13 mouse cellular contexts compared by ENCODE assay signal in the genomic region with DNA sequence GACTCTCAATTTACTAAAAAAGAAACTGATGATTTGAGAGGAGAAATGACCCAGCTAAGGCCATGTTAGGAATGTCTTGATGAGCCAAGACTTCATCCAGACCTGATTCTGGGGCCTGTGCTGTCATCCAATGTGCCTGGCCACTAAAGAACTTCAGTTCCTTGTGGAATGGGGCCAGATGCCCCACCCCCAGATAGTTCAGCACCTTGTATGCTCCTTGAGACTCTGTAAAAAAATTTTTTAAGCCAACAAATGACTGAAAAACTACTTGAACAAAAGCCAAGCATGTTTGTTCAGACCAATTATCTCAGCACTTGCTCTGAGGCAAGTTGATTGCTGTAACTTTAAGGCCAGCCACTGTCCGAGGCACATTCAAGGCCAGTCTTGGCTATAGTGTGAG. TPM values are rescaled to one million over a fixed set of nuclear protein-coding genes. Genes with fewer than 3 reads are reported as not detected.
"Had no signal": no experiment of that assay in that cellular context is flagged by ENCODE, and none has a peak within 500 bp of the region (broad histone marks: within the 10 kb centered on the region; RNA-seq: fewer than 3 reads in every experiment).

No protein-coding gene starts in this region.

- H3K9ac ChIP-seq: liver, embryonic 13.5 days; liver, postnatal 0 days; midbrain, embryonic 13.5 days had no signal

- H3K27me3 ChIP-seq: liver, embryonic 13.5 days; midbrain, embryonic 13.5 days had no signal

- H3K9me3 ChIP-seq: limb, embryonic 10.5 days; liver, embryonic 13.5 days; midbrain, embryonic 13.5 days had no signal

- H3K4me1 ChIP-seq: limb, embryonic 10.5 days; liver, embryonic 13.5 days; midbrain, embryonic 13.5 days had no signal

- H3K36me3 ChIP-seq: limb, embryonic 10.5 days; liver, embryonic 13.5 days; midbrain, embryonic 13.5 days had no signal

- H3K27ac ChIP-seq: layer of hippocampus, adult 2 months; limb, embryonic 10.5 days; liver, embryonic 13.5 days; midbrain, embryonic 13.5 days had no signal

- DNase-seq: kidney, adult 18-20 months; kidney, postnatal 10 days; kidney, postnatal 4 days; liver, embryonic 13.5 days; liver, postnatal 0 days; right cerebral cortex, adult 18-20 months; right cerebral cortex, postnatal 25 days; thymus, adult 18-20 months; thymus, postnatal 25 days had no signal

- H3K4me3 ChIP-seq: layer of hippocampus, adult 2 months; limb, embryonic 10.5 days; liver, embryonic 13.5 days; midbrain, embryonic 13.5 days had no signal

- H3K4me2 ChIP-seq: liver, embryonic 13.5 days; midbrain, embryonic 13.5 days had no signal

- ATAC-seq: liver, postnatal 0 days; midbrain, embryonic 13.5 days had no signal

RNA-seq across cellular contexts. Expression of a gene that starts 59.4 kb away (rescaled TPM):
- total RNA-seq: layer of hippocampus, adult 2 months; left cerebral cortex, adult 18-20 months had no signal
- polyA plus RNA-seq: midbrain, embryonic 13.5 days had no signal
